Mouse (Mus musculus) hindbrain, embryonic 14.5 days (tissue): Measurements from ENCODE around the gene Dnah17. TPM values are rescaled to one million over a fixed set of nuclear protein-coding genes. Genes with fewer than 3 reads are reported as not detected.

Experiments used
- ATAC-seq: fragments of 200-750 bp; cut with Nextera tagmentation; 2 replicates; pipeline ENCODE4 v1.8.0; 2017; ENCODE audit warnings: moderate number of reproducible peaks, mild to moderate bottlenecking, moderate TSS enrichment, moderate library complexity; ENCODE audit not compliant: low FRiP score
- DNase-seq: peaks from one replicate; pipeline ENCODE4 v3.0.0-alpha.2; 2015; ENCODE audit warnings: low spot score
- H3K27ac ChIP-seq: fragments of 300-500 bp; sonication (generic); 2 replicates; pipeline ENCODE4 v1.5.1; 2014; ENCODE audit warnings: mild to moderate bottlenecking, moderate library complexity
- H3K27me3 ChIP-seq: fragments of 300-500 bp; sonication (generic); 2 replicates; pipeline ENCODE4 v1.6.1; 2014; ENCODE audit warnings: mild to moderate bottlenecking, low read length, mixed read lengths; ENCODE audit not compliant: control insufficient read depth, insufficient read depth
- H3K36me3 ChIP-seq: fragments of 300-500 bp; sonication (generic); replicated peaks from 2 replicates; pipeline ENCODE4 v1.6.1; 2014; ENCODE audit not compliant: control insufficient read depth, insufficient read depth
- H3K4me1 ChIP-seq: fragments of 300-500 bp; sonication (generic); replicated peaks from 2 replicates; pipeline ENCODE4 v1.6.1; 2014; ENCODE audit warnings: antibody characterized with exemption, low read length, mixed read lengths; ENCODE audit not compliant: control insufficient read depth, insufficient read depth
- H3K4me2 ChIP-seq: fragments of 300-500 bp; sonication (generic); replicated peaks from 2 replicates; pipeline ENCODE4 v1.6.1; 2014; ENCODE audit warnings: mild to moderate bottlenecking, moderate library complexity
- H3K4me3 ChIP-seq: fragments of 300-500 bp; sonication (generic); replicated peaks from 2 replicates; pipeline ENCODE4 v1.5.1; 2014; ENCODE audit warnings: mild to moderate bottlenecking, low read length
- H3K9ac ChIP-seq: fragments of 300-500 bp; sonication (generic); 2 replicates; pipeline ENCODE4 v1.6.1; 2014
- H3K9me3 ChIP-seq: fragments of 300-500 bp; sonication (generic); 2 replicates; pipeline ENCODE4 v1.6.1; 2016; ENCODE audit warnings: low read length; ENCODE audit not compliant: control insufficient read depth
- WGBS: fragments of 180-500 bp; shearing (Covaris S2); extraction: QIAGEN DNeasy Blood & Tissue Kit; methylation state at CpG from one replicate; pipeline ENCODE4 v1.1.7; 2014; 5-methylcytosine and 5-hydroxymethylcytosine counted together
- polyA plus RNA-seq: library from polyadenylated mRNA; unstranded; fragments of >200 nt; fragmentation: Nextera tagmentation; extraction: Ambion mirVana; gene quantifications from 2 replicates; pipeline ENCODE4 v1.2.1, GENCODE M21; 2014

Gene Dnah17
- polyA plus RNA-seq, 1 experiment from 2014 or later, result 0.15 TPM

GRCm38 (mm10) chr11:118008843-118009242 lies 121.6 kb downstream of the Dnah17 start:
- DNase-seq (no peak), ATAC-seq (no peak)
- Histone ChIP-seq H3K36me3 (peaks cover 40% of the 10 kb centered on the region), H3K4me1 (peaks cover 12% of the 10 kb centered on the region), H3K9ac (no peak overlapping the region), H3K9me3 (no peaks in the 10 kb centered on the region), H3K27ac (no peak overlapping the region), H3K4me3 (no peak overlapping the region), H3K4me2 (no peak overlapping the region), H3K27me3 (no peaks in the 10 kb centered on the region)
- WGBS, result 83% methylated on average over 8 of the region's 8 CpGs

GRCm38 (mm10) chr11:118008144-118008805 lies 122.2 kb downstream of the Dnah17 start:
- Histone ChIP-seq H3K27ac (no peak overlapping the region), H3K36me3 (peaks cover 45% of the 10 kb centered on the region), H3K9ac (no peak overlapping the region), H3K27me3 (no peaks in the 10 kb centered on the region), H3K9me3 (no peaks in the 10 kb centered on the region), H3K4me3 (no peak overlapping the region), H3K4me2 (no peak overlapping the region), H3K4me1 (peaks cover 12% of the 10 kb centered on the region)
- WGBS, result 75% methylated on average over 5 of the region's 5 CpGs
- no peak for ATAC-seq
- DNase-seq, result no peak

- H3K4me3 ChIP-seq, result no peak overlapping the region
- WGBS, result 74% methylated on average over 8 of the region's 8 CpGs
- no peaks in the 10 kb centered on the region for H3K9me3 ChIP-seq
- no peak overlapping the region for H3K27ac ChIP-seq
- ATAC-seq, result no peak
- no peak overlapping the region for H3K9ac ChIP-seq
- no peak for DNase-seq
- peaks cover 12% of the 10 kb centered on the region for H3K4me1 ChIP-seq
- peaks cover 51% of the 10 kb centered on the region for H3K36me3 ChIP-seq
- no peaks in the 10 kb centered on the region for H3K27me3 ChIP-seq
- H3K4me2 ChIP-seq, result no peak overlapping the region
Observed at GRCm38 (mm10) chr11:118007460-118008143, 122.8 kb downstream of the Dnah17 start.

GRCm38 (mm10) chr11:118004217-118004616 lies 126.2 kb downstream of the Dnah17 start:
- no peak overlapping the region for H3K9ac ChIP-seq
- peaks cover 4% of the 10 kb centered on the region for H3K4me1 ChIP-seq
- 91% methylated on average over 5 of the region's 5 CpGs for WGBS
- no peaks in the 10 kb centered on the region for H3K9me3 ChIP-seq
- H3K27ac ChIP-seq, result no peak overlapping the region
- ATAC-seq (no peak), DNase-seq (no peak)
- H3K4me2 ChIP-seq, result no peak overlapping the region
- peaks cover 78% of the 10 kb centered on the region for H3K36me3 ChIP-seq
- H3K4me3 ChIP-seq, result no peak overlapping the region
- H3K27me3 ChIP-seq, result no peaks in the 10 kb centered on the region

- ATAC-seq, result no peak
- Histone ChIP-seq H3K27ac (no peak overlapping the region), H3K9ac (no peak overlapping the region), H3K4me1 (no peaks in the 10 kb centered on the region; the same call in 1 of the 2 replicates), H3K9me3 (no peaks in the 10 kb centered on the region), H3K4me3 (no peak overlapping the region), H3K27me3 (no peaks in the 10 kb centered on the region), H3K36me3 (peaks cover 81% of the 10 kb centered on the region), H3K4me2 (no peak overlapping the region)
- no peak for DNase-seq
- WGBS, result 80% methylated on average over 5 of the region's 5 CpGs
Observed at GRCm38 (mm10) chr11:118003718-118004117, 126.7 kb downstream of the Dnah17 start.

- Histone ChIP-seq H3K27me3 (no peaks in the 10 kb centered on the region), H3K9me3 (no peaks in the 10 kb centered on the region), H3K9ac (no peak overlapping the region), H3K36me3 (peaks cover 82% of the 10 kb centered on the region), H3K4me3 (no peak overlapping the region), H3K4me1 (no peaks in the 10 kb centered on the region), H3K4me2 (no peak overlapping the region), H3K27ac (no peak overlapping the region)
- WGBS, result 96% methylated on average over 14 of the region's 14 CpGs
- DNase-seq (no peak), ATAC-seq (no peak)
Observed at GRCm38 (mm10) chr11:118003176-118003575, 127.3 kb downstream of the Dnah17 start.

GRCm38 (mm10) chr11:118000565-118001215 lies 129.7 kb downstream of the Dnah17 start:
- 95% methylated on average over 7 of the region's 7 CpGs for WGBS
- Histone ChIP-seq H3K9me3 (no peaks in the 10 kb centered on the region), H3K27ac (no peak overlapping the region), H3K27me3 (no peaks in the 10 kb centered on the region), H3K9ac (no peak overlapping the region), H3K36me3 (peaks cover 63% of the 10 kb centered on the region), H3K4me1 (no peaks in the 10 kb centered on the region), H3K4me2 (no peak overlapping the region), H3K4me3 (no peak overlapping the region)
- DNase-seq, result no peak
- ATAC-seq, result no peak

- no peak overlapping the region for H3K4me3 ChIP-seq
- no peak overlapping the region for H3K9ac ChIP-seq
- no peak overlapping the region for H3K4me2 ChIP-seq
- 81% methylated on average over 1 of the region's 1 CpGs for WGBS
- no peaks in the 10 kb centered on the region for H3K9me3 ChIP-seq
- 0 out of 2 replicates have a peak, but pooled peaks cover 1% of the 10 kb centered on the region for H3K4me1 ChIP-seq
- H3K27me3 ChIP-seq, result no peaks in the 10 kb centered on the region
- no peak overlapping the region for H3K27ac ChIP-seq
- H3K36me3 ChIP-seq, result peaks cover 57% of the 10 kb centered on the region
- no peak for ATAC-seq
- no peak for DNase-seq
Observed at GRCm38 (mm10) chr11:118000083-118000482, 130.4 kb downstream of the Dnah17 start.

GRCm38 (mm10) chr11:117999260-117999934 lies 131.0 kb downstream of the Dnah17 start:
- Histone ChIP-seq H3K4me3 (no peak overlapping the region), H3K36me3 (peaks cover 50% of the 10 kb centered on the region), H3K4me1 (0 out of 2 replicates have a peak, but pooled peaks cover 7% of the 10 kb centered on the region), H3K4me2 (no peak overlapping the region), H3K9me3 (no peaks in the 10 kb centered on the region), H3K9ac (no peak overlapping the region), H3K27me3 (no peaks in the 10 kb centered on the region), H3K27ac (no peak overlapping the region)
- ATAC-seq (no peak), DNase-seq (no peak)
- WGBS, result 92% methylated on average over 6 of the region's 6 CpGs
